19 mouse cellular contexts compared by ENCODE assay signal in the genomic region with DNA sequence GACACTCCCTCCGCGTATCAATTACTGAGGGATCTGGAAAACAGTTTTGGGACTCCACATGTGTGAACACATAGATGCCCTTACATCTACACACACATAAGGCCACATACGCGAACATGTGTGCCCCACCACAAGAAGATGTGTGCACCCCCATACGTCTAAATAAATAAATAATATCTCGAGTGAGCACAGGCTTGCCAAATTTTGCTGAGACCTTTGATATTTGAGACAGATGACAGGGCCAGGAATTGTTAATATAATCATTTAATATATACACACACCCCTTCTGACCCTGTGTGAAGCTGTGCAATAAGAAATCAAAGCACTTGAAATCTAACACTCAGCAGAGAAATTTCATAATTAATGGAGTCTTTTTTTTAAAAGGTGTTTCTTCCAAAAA.
"Had no signal": no experiment of that assay in that cellular context is flagged by ENCODE, and none has a peak within 500 bp of the region (broad histone marks: within the 10 kb centered on the region; RNA-seq: fewer than 3 reads in every experiment).

No protein-coding gene starts in this region.

- DNase-seq: kidney, adult 11 months; layer of hippocampus, postnatal 36 days; liver; midbrain, embryonic 14.5 days; right cerebral cortex, adult 18-20 months; right cerebral cortex, postnatal 14 days; right cerebral cortex, postnatal 4 days; thymus, adult 2 months; thymus, postnatal 14 days; thymus, postnatal 4 days had no signal

- H3K4me1 ChIP-seq: liver, embryonic 12.5 days; liver, embryonic 15.5 days; midbrain, embryonic 10.5 days; neural tube, embryonic 12.5 days; neural tube, embryonic 15.5 days had no signal

- H3K27ac ChIP-seq: left cerebral cortex, adult 2 months; limb, embryonic 13.5 days; liver, embryonic 12.5 days; liver, embryonic 15.5 days; neural tube, embryonic 12.5 days; neural tube, embryonic 15.5 days had no signal

- H3K27me3 ChIP-seq: intestine, embryonic 15.5 days; limb, embryonic 13.5 days; liver, embryonic 12.5 days; liver, embryonic 15.5 days; neural tube, embryonic 12.5 days; neural tube, embryonic 15.5 days had no signal

- ATAC-seq: intestine, embryonic 15.5 days; liver, embryonic 12.5 days had no signal

- H3K4me2 ChIP-seq: intestine, embryonic 15.5 days; limb, embryonic 13.5 days; liver, embryonic 12.5 days; liver, embryonic 15.5 days; neural tube, embryonic 12.5 days; neural tube, embryonic 15.5 days had no signal

- H3K36me3 ChIP-seq: intestine, embryonic 15.5 days; limb, embryonic 13.5 days; liver, embryonic 12.5 days; liver, embryonic 15.5 days; midbrain, embryonic 10.5 days; neural tube, embryonic 12.5 days; neural tube, embryonic 15.5 days had no signal

- H3K9ac ChIP-seq: intestine, embryonic 15.5 days; limb, embryonic 13.5 days; liver, embryonic 12.5 days; liver, embryonic 15.5 days; neural tube, embryonic 12.5 days; neural tube, embryonic 15.5 days had no signal

- H3K4me3 ChIP-seq: intestine, embryonic 15.5 days; left cerebral cortex, adult 2 months; limb, embryonic 13.5 days; liver, embryonic 12.5 days; liver, embryonic 15.5 days; megakaryocyte, embryonic 14.5 days; midbrain, embryonic 10.5 days; neural tube, embryonic 12.5 days; neural tube, embryonic 15.5 days had no signal

- H3K9me3 ChIP-seq: intestine, embryonic 15.5 days; limb, embryonic 13.5 days; liver, embryonic 12.5 days; liver, embryonic 15.5 days; megakaryocyte, embryonic 14.5 days; midbrain, embryonic 10.5 days; neural tube, embryonic 12.5 days; neural tube, embryonic 15.5 days had no signal
